Mouse (Mus musculus) retina, postnatal 1 day (tissue): Measurements from ENCODE around the gene Acox3.

Experiments
- DNase-seq: peaks from one replicate; pipeline ENCODE4 v3.0.0-alpha.2; 2012

The Acox3 gene

DNA sequence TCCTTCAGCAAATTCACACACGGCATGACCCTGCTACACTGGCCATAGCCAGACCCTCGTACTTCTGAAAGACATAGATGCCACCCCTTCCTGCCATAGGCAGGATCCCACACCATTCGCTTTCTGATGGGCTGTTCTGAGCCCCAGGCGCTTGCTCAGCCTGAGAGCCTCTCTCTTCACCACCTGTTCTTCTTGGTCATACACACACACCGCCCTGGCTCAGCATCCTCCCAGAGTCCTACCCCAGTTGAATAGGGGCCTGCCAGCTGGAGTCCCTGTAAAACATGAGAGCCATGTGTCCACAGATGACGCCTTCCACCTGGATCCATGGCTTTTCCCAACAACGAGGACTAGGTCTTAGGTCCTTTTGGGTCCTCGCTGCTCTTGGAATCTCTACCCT is 29.9 kb downstream of the Acox3 start:
- DNase-seq: no peak

- peak; percentile 67 for DNase-seq
Observed at GRCm38 (mm10) chr5:35616943-35617342, 34.1 kb downstream of the Acox3 start.

GRCm38 (mm10) chr5:35621114-35621513 is 38.3 kb downstream of the Acox3 start:
- peak; percentile 86 for DNase-seq

DNA sequence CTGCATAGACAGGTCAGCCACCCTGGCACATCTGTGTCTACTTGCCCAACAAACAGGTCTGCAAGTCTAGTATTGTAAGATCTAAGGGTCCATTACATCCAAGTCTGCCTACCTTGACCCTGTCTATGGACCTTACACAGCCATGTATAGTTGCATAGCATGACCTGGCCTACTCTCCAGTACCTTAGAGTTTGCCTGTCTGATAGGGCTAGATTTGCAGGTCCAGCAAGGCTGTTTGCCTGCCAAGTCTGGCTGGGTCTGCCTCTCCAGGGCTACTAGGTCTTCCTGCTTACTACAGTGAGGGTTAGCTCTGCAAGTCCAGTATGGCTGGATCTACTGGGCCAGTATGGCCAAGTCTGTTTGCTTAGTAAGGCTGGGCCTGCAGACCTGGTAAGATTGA is 41.0 kb downstream of the Acox3 start:
- no peak for DNase-seq

- DNase-seq: no peak
Observed at GRCm38 (mm10) chr5:35624751-35625239, 42.0 kb downstream of the Acox3 start.

- DNase-seq: no peak
Observed at GRCm38 (mm10) chr5:35626408-35626807, 43.6 kb downstream of the Acox3 start.

- DNase-seq: no peak
Observed at GRCm38 (mm10) chr5:35627307-35627840, 44.5 kb downstream of the Acox3 start.

- peak; percentile 56 for DNase-seq
Observed at GRCm38 (mm10) chr5:35628685-35629084, 45.8 kb downstream of the Acox3 start.

DNA sequence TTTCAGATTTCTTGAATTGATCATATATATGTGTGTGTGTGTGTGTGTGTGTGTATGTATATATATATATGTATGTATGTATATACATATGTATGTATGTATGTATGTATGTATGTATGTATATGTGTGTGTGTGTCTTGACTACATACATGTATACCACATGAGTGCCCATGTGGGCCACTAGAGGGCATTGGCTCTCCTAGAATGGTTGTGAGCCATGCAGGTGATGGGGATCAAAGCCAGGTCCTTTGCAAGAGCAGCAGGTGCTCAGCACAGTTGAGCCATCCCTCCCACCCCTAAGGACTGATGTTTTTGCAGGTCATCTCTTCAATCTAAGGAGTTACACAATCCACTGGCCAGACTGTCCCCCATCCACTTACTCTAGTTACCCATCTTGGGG is 46.5 kb downstream of the Acox3 start:
- DNase-seq: no peak

- no peak for DNase-seq
Observed at GRCm38 (mm10) chr5:35630706-35631105, 47.9 kb downstream of the Acox3 start.

DNA sequence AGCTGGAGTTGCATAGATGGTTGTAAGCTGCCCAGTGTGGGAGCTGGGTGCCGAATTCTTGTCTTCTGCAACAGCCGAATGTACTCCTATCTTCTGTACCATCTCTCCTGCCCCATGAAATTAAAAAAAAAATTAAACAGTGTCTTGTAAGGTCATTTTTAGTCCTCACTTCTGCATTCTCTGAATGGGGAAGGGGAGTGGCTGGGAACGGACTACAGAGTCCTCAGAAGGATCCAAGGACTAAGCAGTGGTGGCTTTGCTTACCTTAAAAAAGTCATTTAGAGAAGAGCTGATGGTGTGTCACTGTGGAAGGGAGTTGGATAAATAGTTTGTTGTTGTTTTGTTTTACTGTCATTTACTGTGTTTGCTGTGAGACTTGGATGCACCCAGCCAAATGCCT is 48.4 kb downstream of the Acox3 start:
- no peak for DNase-seq

DNA sequence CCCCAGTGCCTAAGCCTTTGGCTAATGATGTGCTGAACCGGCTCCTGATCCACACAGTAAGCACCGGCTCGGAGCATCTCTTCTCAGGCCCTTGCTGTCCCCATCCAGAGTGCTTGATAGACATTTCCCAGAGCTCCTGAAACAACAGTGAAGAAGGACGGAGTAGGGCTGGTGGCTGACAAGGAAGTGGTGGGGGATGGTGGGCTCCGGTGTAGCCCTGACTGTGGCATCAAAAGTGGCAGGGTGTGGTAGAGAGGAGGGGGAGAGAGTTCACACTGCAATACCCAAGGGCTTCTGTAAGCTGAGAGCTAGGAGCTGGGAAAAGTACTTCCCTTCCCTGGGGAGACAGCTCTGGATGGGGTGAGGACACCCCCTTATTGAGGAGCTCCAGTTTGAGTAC is 48.9 kb downstream of the Acox3 start:
- DNase-seq: no peak

GRCm38 (mm10) chr5:35632841-35633240 is 50.0 kb downstream of the Acox3 start:
- no peak for DNase-seq

GRCm38 (mm10) chr5:35636016-35636415 is 53.2 kb downstream of the Acox3 start:
- no peak for DNase-seq

GRCm38 (mm10) chr5:35641961-35642584 is 59.2 kb downstream of the Acox3 start:
- DNase-seq: no peak

DNA sequence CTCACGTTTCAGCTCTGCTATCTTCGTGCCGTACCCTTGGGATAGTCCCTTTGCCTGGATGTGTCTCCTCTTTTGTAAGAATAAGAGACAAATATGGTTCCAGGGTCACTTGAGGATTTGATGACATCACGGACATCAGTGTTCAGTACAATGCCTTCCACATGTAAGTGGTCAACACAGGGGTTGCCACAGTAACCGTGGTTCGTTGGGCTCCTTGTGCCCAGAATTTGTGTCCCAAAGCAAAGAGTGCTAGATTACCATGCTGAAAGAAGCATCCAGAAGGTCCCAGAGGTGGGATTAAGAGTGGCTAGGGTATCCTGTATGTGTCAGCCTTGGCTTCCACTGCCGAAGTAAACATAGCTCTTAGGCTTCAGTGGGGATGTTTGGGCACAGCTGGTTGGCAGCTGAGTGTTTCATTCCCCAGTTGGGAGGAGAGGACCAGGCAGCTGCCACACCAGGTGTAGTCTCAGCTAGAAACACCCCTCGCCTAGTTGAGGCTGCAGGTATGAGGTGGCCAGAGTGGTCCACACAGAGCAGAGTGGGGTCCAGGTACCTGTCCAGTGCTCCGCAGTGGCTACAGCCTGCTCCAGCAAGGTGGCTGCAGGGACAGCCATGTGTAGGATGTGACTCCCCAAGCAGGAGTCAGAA is 60.7 kb downstream of the Acox3 start:
- DNase-seq: no peak

DNA sequence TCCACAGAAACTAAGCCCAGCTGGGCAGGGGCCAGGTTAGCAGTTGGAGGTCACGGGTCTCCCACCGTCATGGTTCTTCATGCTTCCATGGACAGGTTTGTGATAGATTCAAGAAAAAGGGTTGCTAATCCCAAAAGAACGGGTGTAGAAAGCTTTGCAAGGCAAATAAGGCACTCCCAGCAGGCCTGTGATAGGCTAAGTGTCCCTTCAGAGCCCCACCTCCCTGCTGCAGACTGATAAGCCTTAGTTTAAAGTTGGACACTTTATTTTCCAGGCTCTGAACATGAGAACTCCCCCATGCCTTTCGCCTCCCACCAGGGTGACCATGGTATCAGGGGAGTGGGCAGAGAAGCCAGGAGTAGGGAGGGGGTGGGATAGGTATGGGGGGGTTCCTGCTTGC is 61.2 kb downstream of the Acox3 start:
- DNase-seq: no peak

DNA sequence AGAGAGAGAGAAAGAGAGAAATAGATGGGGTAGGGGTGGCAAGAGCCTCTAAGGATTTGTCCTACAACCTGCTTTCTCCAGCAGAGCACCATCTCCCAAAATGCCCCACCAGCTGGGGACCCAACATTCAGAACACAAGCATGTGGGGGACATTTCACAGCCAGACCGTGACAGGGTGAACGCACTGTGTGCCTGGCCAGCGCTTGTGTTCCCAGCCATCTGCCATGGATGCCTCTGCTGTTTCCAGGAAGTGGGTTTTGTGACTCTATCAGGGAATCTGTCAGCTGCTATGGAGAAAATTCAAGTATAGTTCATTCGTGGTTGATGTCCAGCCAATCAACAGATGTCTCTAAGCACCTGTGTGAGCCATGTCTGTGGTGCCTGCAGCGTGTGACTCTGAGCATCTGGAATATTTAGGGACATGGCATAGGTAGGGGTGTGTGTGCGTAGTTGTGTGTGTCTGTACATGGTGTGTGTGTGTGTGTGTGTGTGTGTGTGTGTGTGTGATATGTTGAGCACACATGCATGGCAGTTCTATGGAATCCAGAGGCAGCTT is 63.2 kb downstream of the Acox3 start:
- DNase-seq: no peak

DNA sequence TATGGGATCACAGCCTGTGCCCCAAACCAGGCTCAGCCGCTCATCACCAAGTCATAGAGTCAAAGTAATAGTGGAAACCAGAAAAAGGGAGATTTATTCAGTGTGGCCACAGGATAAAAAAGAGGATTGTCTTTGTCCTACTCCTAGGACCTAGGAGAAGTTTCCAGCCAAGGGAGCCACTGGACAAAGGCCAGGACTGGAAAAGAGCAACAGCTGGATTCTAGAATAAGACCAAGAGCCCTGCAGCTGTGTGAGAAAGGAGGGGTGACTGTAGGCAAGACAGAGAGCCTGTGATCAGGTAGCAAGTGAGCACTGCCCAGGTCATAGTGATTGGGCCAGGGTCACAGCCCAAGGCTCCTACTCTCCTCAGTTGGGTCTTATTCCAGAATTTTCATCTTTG is 64.1 kb downstream of the Acox3 start:
- DNase-seq: no peak

DNA sequence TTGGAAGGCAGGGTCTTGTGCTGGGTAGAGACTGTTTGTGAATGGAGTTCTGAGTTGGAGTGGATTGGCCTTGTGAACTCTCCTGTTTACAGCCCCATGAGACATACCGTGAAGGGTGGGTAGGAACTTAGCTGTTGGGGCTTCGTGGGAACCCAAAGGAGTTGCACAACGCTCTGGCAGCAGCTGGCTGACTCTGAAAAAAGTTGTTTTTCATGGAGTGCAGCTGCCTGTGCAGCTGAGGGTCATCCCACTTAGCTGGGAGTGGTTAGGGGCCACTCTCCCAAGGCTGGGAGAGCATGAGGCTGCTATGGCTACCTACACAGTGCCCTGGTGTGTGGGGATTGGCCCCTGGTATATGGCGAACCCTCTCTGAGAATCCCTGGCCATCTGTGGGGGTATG is 64.7 kb downstream of the Acox3 start:
- DNase-seq: no peak

DNA sequence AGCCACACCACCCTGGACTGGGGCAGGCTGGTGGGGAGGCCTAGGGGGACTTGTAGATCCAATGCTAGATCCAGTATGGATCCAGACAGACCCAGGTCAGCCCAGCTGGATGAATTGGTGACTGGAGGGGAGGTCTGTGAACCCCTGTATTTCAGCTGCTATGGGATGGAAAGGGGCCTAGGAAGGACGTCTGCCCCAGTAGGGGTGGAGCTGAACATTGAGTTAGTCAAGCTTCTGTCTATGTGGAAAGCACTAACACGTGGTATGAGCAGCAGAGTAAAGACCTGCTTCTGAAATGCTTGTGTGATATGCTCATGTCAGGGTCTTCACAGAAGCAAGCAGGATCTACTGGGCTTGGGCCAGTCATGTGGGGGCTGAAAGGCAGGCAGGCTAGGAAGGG is 65.4 kb downstream of the Acox3 start:
- no peak for DNase-seq

DNA sequence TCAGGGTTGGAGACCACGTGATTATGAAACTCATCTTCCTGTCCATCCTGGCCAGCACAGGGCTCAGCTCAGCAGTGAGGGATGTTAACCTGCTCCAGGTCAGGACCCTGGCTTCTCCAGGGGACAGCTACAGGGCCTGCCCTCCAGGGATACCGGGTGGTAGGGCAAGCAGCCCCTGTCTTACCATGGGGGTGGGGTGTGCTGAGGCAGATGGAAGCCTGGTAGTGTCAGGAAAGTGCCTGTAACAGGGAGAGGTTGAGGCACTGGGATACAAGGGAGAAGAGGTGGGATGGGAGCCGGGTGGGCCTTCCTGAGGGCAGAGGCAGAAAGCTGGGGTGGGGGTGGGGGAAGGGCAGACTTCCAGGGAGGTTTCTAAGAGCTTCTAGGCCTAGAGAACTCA is 69.5 kb downstream of the Acox3 start:
- no peak for DNase-seq

DNA sequence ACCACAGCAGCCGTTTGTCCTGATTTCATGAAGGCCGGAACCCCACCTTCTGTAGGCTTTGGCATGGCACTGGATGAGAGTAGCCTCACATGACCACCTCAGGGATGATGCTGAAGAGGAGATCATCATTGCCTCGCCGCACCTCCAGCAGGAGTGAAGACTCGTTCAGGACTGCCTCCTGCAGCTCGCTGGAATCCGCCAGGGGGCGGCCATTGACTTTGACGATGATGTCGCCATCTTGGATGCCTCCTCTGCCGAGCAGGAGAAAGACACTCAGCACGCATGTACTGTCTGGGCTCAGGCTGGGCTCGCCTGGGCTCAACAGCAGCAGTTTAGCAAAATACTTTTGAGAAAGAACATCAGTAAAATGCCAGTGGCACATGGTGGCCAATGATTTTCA is 70.0 kb downstream of the Acox3 start:
- no peak for DNase-seq

DNA sequence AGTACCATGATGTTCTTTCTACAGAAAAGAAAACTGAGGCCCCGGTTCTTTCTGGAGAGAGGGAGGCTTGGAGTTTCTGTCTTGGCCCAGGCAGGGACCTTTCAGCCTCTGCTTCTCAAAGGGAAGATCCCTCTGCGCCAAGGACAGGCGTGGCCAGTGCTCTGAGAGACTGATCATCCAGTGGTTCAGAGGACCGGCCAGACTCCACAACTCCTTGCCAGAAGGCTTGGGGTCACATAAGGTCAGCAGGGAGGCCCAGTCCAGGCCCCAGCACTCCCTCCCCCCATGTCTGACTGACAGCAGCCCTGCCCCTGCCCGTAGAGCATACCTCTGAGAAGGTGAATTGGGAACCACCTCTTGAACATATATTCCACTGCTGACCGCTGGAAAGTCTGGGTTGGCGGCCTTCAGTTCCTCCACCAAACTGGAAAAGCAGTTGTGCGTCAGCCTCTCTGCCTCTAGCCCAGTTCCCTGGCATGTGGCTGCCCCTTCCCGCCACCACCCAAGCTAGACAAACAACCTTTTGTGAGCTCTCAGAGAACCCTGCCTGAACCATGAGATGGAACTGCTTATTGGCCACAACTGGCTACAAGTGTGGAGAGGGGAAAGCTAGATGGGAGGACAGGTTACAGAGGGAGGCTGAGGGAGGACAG is 71.0 kb downstream of the Acox3 start:
- no peak for DNase-seq
